Mouse (Mus musculus): ENCODE data around the gene Polr2i. TPM values are rescaled to one million over a fixed set of nuclear protein-coding genes. Genes with fewer than 3 reads are reported as not detected.
A peak's percentile ranks its signal among the peaks of the same experiment; 100 is the strongest.
"Not testable (repeated sequence)": the region's sequence is repeated elsewhere in the genome, so short reads cannot be mapped to it uniquely, and the experiment has no call there.

The Polr2i gene
- 191 and 256 TPM in 2 replicates for polyA plus RNA-seq (2014; fragmentation: Nextera tagmentation; extraction: Ambion mirVana)

- peaks cover 44% of the 10 kb centered on the region for H3K36me3 ChIP-seq (ENCODE audit: control insufficient read depth, insufficient read depth, low read length)
Measured at GRCm38 (mm10) chr7:30231669-30232454, at the start of gene Polr2i, which contains the start of gene Tbcb. Gene Polr2i (plus strand): TSS chr7:30231948. Gene Tbcb (minus strand): TSS chr7:30232272.

GRCm38 (mm10) chr7:30183189-30183588, 48.6 kb upstream of the Polr2i start:
- H3K36me3 ChIP-seq (ENCODE audit: control insufficient read depth, insufficient read depth, low read length) = peaks cover 45% of the 10 kb centered on the region
- not testable (repeated sequence) for H3K27ac ChIP-seq (ENCODE audit: low read depth, low read length); ATAC-seq; DNase-seq (ENCODE audit: low spot score); H3K4me2 ChIP-seq (ENCODE audit: low read length); H3K9ac ChIP-seq (ENCODE audit: low read length); H3K27me3 ChIP-seq (replicated peaks; ENCODE audit: control insufficient read depth, insufficient read depth, low read length); H3K4me3 ChIP-seq (ENCODE audit: low read depth, low read length); H3K9me3 ChIP-seq (replicated peaks; ENCODE audit: control insufficient read depth, low read length); H3K4me1 ChIP-seq (ENCODE audit: control insufficient read depth, insufficient read depth, low read length)
- WGBS = 64% methylated on average over 7 of the region's 7 CpGs

More at GRCm38 (mm10) chr7:30231669-30232454, at the start of gene Polr2i, which contains the start of gene Tbcb:
- Histone ChIP-seq H3K4me1 (ENCODE audit: control insufficient read depth, insufficient read depth, low read length) (peaks cover 12% of the 10 kb centered on the region), H3K4me3 (ENCODE audit: low read depth, low read length) (peak within 1 kb of the TSS; percentile 69), H3K27me3 (replicated peaks; ENCODE audit: control insufficient read depth, insufficient read depth, low read length) (no peaks in the 10 kb centered on the region), H3K9ac (ENCODE audit: low read length) (peak within 1 kb of the TSS; percentile 74), H3K4me2 (ENCODE audit: low read length) (peak within 1 kb of the TSS; percentile 75), H3K9me3 (replicated peaks; ENCODE audit: control insufficient read depth, low read length) (no peaks in the 10 kb centered on the region), H3K27ac (ENCODE audit: low read depth, low read length) (peak within 1 kb of the TSS; percentile 96)
- DNase-seq (ENCODE audit: low spot score) (peak; percentile 99), ATAC-seq (peak; percentile 96)
- WGBS = under 1% methylated on average over 67 of the region's 67 CpGs

DNA sequence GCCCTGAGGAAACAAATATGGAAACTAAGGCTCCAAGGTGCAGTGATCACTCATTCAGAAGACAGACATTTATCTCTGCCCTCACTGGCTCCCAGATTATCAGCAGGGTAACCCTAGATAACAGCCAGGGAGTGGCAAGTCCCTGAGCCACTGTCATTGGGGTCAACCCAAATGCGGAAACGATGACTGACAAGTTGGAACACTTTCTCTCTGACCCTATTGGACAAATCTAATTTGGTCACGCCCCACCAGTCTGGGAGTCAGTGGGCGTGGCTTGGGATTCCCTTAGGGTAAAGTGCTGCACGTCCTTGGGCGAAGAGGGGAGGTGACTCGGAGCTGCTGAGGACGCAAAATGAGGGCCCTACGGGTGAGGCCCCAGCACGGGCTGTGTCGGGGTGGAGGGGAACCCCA, 47.9 kb upstream of the Polr2i start, which contains the start of gene Cox7a1:
TSS of gene Cox7a1 (plus strand) at position 266 of the 411 bp plus-strand sequence.
- 3% methylated on average over 11 of the region's 11 CpGs for WGBS
- Histone ChIP-seq H3K9ac (ENCODE audit: low read length) (peak within 1 kb of the TSS; percentile 18; the same call in 1 of the 2 replicates), H3K4me1 (ENCODE audit: control insufficient read depth, insufficient read depth, low read length) (no peaks in the 10 kb centered on the region), H3K4me2 (ENCODE audit: low read length) (peak within 1 kb of the TSS; percentile 29; the same call in 1 of the 2 replicates), H3K36me3 (ENCODE audit: control insufficient read depth, insufficient read depth, low read length) (peaks cover 45% of the 10 kb centered on the region), H3K4me3 (ENCODE audit: low read depth, low read length) (no peak within 1 kb of the TSS), H3K27me3 (replicated peaks; ENCODE audit: control insufficient read depth, insufficient read depth, low read length) (no peaks in the 10 kb centered on the region), H3K9me3 (replicated peaks; ENCODE audit: control insufficient read depth, low read length) (no peaks in the 10 kb centered on the region), H3K27ac (ENCODE audit: low read depth, low read length) (no peak within 1 kb of the TSS)
- peak; percentile 76 for DNase-seq (ENCODE audit: low spot score)
- ATAC-seq = peak; percentile 62

GRCm38 (mm10) chr7:30184641-30185348, 47.0 kb upstream of the Polr2i start:
- H3K9ac ChIP-seq (ENCODE audit: low read length) = no peak overlapping the region
- DNase-seq (ENCODE audit: low spot score) = no peak
- no peak overlapping the region for H3K4me3 ChIP-seq (ENCODE audit: low read depth, low read length)
- no peak overlapping the region for H3K27ac ChIP-seq (ENCODE audit: low read depth, low read length)
- peaks cover 45% of the 10 kb centered on the region for H3K36me3 ChIP-seq (ENCODE audit: control insufficient read depth, insufficient read depth, low read length)
- H3K4me1 ChIP-seq (ENCODE audit: control insufficient read depth, insufficient read depth, low read length) = no peaks in the 10 kb centered on the region
- H3K4me2 ChIP-seq (ENCODE audit: low read length) = no peak overlapping the region
- H3K27me3 ChIP-seq (replicated peaks; ENCODE audit: control insufficient read depth, insufficient read depth, low read length) = no peaks in the 10 kb centered on the region
- no peaks in the 10 kb centered on the region for H3K9me3 ChIP-seq (replicated peaks; ENCODE audit: control insufficient read depth, low read length)
- WGBS = 77% methylated on average over 13 of the region's 13 CpGs
- no peak for ATAC-seq

DNA sequence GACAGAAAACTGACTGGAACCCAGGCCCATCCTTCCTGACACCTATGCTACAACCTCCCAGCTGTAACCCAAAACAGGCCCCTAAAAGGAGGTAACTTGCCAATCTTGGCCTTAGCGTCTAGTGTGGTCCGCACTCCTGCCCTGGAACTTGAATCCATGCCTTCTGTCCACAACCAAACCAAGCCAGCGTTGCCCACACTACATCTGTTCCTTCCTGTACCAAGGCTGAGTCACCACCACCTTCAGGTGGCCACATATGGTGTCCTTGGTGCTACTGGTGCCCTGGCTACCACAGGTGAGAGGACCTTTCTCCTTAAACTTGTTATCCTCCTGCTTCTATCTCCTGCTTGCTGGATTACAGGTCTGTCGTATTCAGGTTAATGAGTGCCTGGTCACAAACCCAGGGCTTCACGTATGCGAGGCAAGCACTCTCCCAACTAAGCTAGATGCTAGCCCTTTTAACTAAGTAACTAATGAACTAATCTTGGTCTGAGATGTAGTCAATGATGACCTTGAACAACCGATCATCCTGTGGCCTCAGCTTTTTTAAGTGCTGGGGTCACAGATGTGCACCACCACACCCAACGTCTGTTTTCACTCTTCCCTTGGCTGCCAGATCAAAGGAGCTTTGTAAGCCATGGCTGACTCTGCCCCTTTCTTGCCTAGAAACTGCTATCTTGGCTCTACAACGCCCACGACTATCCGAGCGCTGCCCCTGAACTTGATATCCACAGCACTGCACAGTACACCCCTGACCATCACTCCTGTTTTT, 43.2 kb upstream of the Polr2i start:
- peaks cover 72% of the 10 kb centered on the region for H3K36me3 ChIP-seq (ENCODE audit: control insufficient read depth, insufficient read depth, low read length)
- H3K27ac ChIP-seq (ENCODE audit: low read depth, low read length) = no peak overlapping the region
- no peak overlapping the region for H3K4me3 ChIP-seq (ENCODE audit: low read depth, low read length)
- H3K9ac ChIP-seq (ENCODE audit: low read length) = no peak overlapping the region
- H3K27me3 ChIP-seq (replicated peaks; ENCODE audit: control insufficient read depth, insufficient read depth, low read length) = no peaks in the 10 kb centered on the region
- ATAC-seq = no peak
- no peak for DNase-seq (ENCODE audit: low spot score)
- H3K9me3 ChIP-seq (replicated peaks; ENCODE audit: control insufficient read depth, low read length) = no peaks in the 10 kb centered on the region
- 90% methylated on average over 12 of the region's 12 CpGs for WGBS
- no peak overlapping the region for H3K4me2 ChIP-seq (ENCODE audit: low read length)
- peaks cover 11% of the 10 kb centered on the region; the same call in 1 of the 2 replicates for H3K4me1 ChIP-seq (ENCODE audit: control insufficient read depth, insufficient read depth, low read length)

- no peak overlapping the region for H3K27ac ChIP-seq (ENCODE audit: low read depth, low read length)
- peaks cover 72% of the 10 kb centered on the region for H3K36me3 ChIP-seq (ENCODE audit: control insufficient read depth, insufficient read depth, low read length)
- 92% methylated on average over 4 of the region's 4 CpGs for WGBS
- no peak for DNase-seq (ENCODE audit: low spot score)
- no peaks in the 10 kb centered on the region for H3K9me3 ChIP-seq (replicated peaks; ENCODE audit: control insufficient read depth, low read length)
- H3K4me1 ChIP-seq (ENCODE audit: control insufficient read depth, insufficient read depth, low read length) = peaks cover 12% of the 10 kb centered on the region; the same call in 1 of the 2 replicates
- no peak for ATAC-seq
- H3K4me3 ChIP-seq (ENCODE audit: low read depth, low read length) = no peak overlapping the region
- H3K9ac ChIP-seq (ENCODE audit: low read length) = no peak overlapping the region
- H3K27me3 ChIP-seq (replicated peaks; ENCODE audit: control insufficient read depth, insufficient read depth, low read length) = no peaks in the 10 kb centered on the region
- H3K4me2 ChIP-seq (ENCODE audit: low read length) = no peak overlapping the region
Measured at GRCm38 (mm10) chr7:30189116-30189491, 42.6 kb upstream of the Polr2i start.

- H3K4me3 ChIP-seq (ENCODE audit: low read depth, low read length) = 0 out of 2 replicates have a peak overlapping the region, but pooled peaks have one; percentile 67
- H3K27me3 ChIP-seq (replicated peaks; ENCODE audit: control insufficient read depth, insufficient read depth, low read length) = no peaks in the 10 kb centered on the region
- H3K4me2 ChIP-seq (ENCODE audit: low read length) = no peak overlapping the region
- H3K27ac ChIP-seq (ENCODE audit: low read depth, low read length) = no peak overlapping the region
- H3K9ac ChIP-seq (ENCODE audit: low read length) = no peak overlapping the region
- ATAC-seq = no peak
- 93% methylated on average over 12 of the region's 12 CpGs for WGBS
- no peak for DNase-seq (ENCODE audit: low spot score)
- H3K9me3 ChIP-seq (replicated peaks; ENCODE audit: control insufficient read depth, low read length) = no peaks in the 10 kb centered on the region
- H3K36me3 ChIP-seq (ENCODE audit: control insufficient read depth, insufficient read depth, low read length) = peaks cover 50% of the 10 kb centered on the region
- peaks cover 12% of the 10 kb centered on the region; the same call in 1 of the 2 replicates for H3K4me1 ChIP-seq (ENCODE audit: control insufficient read depth, insufficient read depth, low read length)
Measured at GRCm38 (mm10) chr7:30192088-30192487, 39.7 kb upstream of the Polr2i start.

DNA sequence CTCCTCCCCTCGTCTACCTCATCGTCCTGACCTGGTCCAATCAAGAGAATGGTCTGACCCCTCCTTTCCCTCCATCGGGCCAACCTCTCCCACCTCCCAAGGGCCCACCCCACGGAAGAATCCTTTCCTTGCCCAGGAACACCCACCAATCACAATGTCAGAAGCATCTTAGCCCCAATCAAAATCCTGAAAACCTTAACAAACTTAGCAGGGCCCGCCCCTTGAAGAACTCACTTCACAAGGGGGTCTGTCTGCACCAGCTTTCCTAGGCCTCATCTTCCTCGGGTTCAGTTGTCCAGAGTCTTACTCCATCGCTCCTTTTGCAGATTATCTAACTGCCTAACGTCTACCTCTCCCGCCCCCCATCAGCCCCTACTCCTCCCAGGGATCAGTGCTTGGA, 38.7 kb upstream of the Polr2i start:
- H3K4me3 ChIP-seq (ENCODE audit: low read depth, low read length) = peak overlapping the region; percentile 67
- WGBS = 19% methylated on average over 9 of the region's 9 CpGs
- peaks cover 12% of the 10 kb centered on the region; the same call in 1 of the 2 replicates for H3K4me1 ChIP-seq (ENCODE audit: control insufficient read depth, insufficient read depth, low read length)
- peak overlapping the region; percentile 79 for H3K9ac ChIP-seq (ENCODE audit: low read length)
- H3K4me2 ChIP-seq (ENCODE audit: low read length) = peak overlapping the region; percentile 84
- no peaks in the 10 kb centered on the region for H3K9me3 ChIP-seq (replicated peaks; ENCODE audit: control insufficient read depth, low read length)
- H3K36me3 ChIP-seq (ENCODE audit: control insufficient read depth, insufficient read depth, low read length) = peaks cover 41% of the 10 kb centered on the region
- no peaks in the 10 kb centered on the region for H3K27me3 ChIP-seq (replicated peaks; ENCODE audit: control insufficient read depth, insufficient read depth, low read length)
- ATAC-seq = no peak
- DNase-seq (ENCODE audit: low spot score) = no peak
- no peak overlapping the region for H3K27ac ChIP-seq (ENCODE audit: low read depth, low read length)

Measured in forebrain, embryonic 14.5 days (tissue).